Mouse (Mus musculus): ENCODE results near the gene Rxfp4.
A peak's percentile ranks its signal among the peaks of the same experiment; 100 is the strongest.

Rxfp4 gene

GRCm38 (mm10) chr3:88651669-88652618 lies 998 bp downstream of the Rxfp4 start:
- DNase-seq (ENCODE audit: inconsistent age in 2 of 2, low spot score in 1 of 2): no peak

DNA sequence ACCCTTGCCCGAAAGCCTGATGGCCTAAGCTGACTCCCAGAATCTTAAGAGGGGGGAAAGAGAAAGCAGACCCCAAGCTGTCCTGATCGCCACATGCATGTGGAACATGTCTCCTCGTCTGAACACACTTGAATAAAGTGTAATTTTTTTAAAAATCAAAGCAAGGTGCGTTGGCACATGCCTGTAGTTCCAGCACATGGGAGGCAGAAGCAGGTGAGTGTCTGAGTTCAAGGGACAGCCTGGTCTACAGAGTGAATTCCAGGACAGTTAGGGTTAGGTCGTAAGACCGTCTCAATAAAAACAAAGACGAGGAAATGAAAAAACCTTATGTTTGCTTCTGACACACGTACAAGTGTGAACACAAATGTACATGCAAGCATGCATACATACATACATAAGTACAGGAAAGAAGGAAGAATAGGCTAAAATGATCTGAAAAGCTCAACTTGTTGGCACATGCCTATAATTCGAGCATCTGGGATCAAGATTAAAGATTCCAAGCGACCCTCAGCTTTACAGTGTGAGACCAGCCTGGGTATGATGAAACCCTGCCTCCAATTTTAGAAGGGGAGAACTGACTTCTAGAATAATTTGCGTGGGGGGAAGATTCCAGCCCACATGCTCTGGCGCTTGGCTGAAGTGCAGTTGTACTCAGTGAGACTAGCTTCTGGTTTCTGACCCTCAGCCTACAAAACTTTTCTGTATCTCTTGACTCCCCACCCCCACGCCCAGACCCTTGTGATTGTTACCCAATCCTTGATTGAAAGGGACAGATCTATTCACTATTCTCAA lies 2.0 kb downstream of the Rxfp4 start:
- DNase-seq (ENCODE audit: inconsistent age in 2 of 2, low spot score in 1 of 2): no peak

DNA sequence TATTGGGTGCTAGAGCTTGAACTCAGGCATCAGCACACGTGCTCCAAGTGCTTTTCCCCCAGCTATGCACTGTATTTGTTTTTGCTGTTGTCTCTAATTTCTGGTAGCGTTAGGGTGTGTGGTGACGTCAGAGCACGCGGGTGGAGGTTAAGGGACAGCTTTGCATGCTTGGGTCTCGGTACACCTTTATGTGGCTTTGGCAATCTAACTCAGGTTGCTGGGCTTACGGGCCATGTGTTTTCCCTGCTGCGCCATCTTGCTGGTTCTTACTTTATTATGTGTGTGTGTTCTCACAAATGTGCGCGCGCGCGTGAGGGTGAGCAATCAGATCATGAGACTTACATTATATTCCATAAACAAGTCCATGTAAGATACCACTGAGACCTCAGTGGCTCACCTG lies 3.0 kb downstream of the Rxfp4 start:
- DNase-seq (ENCODE audit: inconsistent age in 2 of 2, low spot score in 1 of 2): no peak

GRCm38 (mm10) chr3:88649186-88649585 lies 3.8 kb downstream of the Rxfp4 start:
- DNase-seq (ENCODE audit: inconsistent age in 2 of 2, low spot score in 1 of 2): peak in 1 of 2 experiments; percentile 21

GRCm38 (mm10) chr3:88648452-88649168 lies 4.3 kb downstream of the Rxfp4 start:
- peak in 1 of 2 experiments; percentile 62 for DNase-seq (ENCODE audit: inconsistent age in 2 of 2, low spot score in 1 of 2)

GRCm38 (mm10) chr3:88647779-88648413 lies 5.0 kb downstream of the Rxfp4 start:
- DNase-seq (ENCODE audit: inconsistent age in 2 of 2, low spot score in 1 of 2): peak in 1 of 2 experiments; percentile 23

- no peak for DNase-seq (ENCODE audit: inconsistent age in 2 of 2, low spot score in 1 of 2)
Observed at GRCm38 (mm10) chr3:88647076-88647475, 5.9 kb downstream of the Rxfp4 start.

DNA sequence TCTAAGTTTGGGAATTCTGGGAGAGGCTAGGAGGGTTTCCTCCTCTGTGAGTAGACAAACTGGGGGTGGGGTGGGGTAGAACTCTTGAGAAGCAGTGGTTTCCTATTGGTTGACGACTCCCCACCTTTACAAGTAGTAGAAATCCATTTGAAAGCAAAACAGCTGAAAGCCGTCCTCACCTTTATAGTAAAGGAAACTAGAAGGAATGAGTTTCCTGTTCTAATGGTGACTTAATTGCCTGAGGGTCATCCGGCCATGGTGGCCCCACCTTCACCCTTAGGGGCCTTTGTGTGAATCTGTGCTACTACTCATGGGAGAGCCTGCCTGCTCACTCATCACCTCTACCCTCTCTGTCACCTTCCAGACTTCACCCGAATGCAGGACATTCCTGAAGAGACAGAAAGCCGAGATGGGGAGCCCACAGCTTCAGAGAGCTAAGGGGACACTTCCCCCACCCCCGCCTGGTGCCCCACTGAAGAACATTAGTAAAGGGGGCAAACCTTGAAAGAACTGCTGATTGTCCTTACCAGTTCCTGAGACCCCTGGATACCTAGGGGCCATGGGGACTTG lies 6.4 kb downstream of the Rxfp4 start:
- DNase-seq (ENCODE audit: inconsistent age in 2 of 2, low spot score in 1 of 2): no peak

DNA sequence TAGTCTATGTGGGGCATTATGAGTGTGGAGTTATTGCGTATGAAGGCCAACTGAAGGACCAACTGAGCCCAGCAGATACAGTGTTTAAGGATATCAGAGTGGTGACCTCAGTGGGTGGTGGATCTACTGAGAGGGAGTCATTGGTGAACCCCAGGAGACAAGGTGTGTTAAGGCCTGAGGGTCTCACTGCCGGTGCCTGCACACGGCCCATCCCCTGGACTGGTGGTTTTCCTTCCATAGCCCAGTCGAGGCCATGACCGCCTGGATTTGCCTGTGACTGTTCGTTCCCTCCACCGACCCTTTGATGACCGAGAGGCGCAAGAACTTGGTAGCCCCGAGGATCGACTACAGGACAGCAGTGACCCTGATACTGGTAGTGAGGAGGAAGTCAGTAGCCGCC lies 7.0 kb downstream of the Rxfp4 start:
- no peak for DNase-seq (ENCODE audit: inconsistent age in 2 of 2, low spot score in 1 of 2)

DNA sequence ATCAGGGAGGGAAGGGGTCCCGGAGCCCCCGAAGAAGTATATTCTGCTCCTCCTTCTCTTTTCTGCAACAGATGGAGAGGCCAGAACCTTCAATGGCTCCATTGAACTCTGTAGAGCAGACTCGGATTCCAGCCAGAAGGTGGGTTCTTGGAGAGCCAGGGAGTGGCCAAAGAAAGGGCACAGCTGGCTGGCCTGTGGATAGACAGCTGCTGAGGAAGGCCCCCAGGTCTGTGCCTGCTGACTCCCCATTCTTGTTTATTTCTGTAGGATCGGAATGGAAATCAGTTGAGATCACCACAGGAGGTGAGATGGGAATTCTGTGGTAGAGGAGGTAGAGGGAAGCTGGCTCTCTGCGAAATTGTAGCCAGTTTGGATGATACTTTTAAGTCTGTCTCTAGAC lies 9.9 kb downstream of the Rxfp4 start:
- no peak for DNase-seq (ENCODE audit: inconsistent age in 2 of 2, low spot score in 1 of 2)

DNA sequence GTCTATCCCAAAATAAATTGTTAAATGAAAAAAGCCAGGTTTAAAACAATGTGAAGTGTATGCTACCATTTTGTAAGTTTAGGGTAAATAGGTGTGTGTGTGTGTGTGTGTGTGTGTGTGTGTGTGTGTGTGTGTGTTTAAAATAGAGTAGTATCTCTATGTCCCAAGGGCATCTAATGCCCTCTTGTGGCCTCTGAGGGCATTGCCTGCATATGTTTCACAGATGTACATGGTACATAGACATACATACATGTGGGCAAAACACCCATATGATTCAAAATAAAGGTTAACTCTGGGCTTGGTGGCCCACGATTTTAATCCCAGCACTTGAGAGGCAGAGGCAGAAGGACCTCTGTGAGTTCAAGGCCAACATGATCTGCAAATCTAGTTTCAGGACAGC lies 12.3 kb downstream of the Rxfp4 start:
- peak; percentile 49 to 78 for DNase-seq (ENCODE audit: inconsistent age in 2 of 2, low spot score in 1 of 2)

DNA sequence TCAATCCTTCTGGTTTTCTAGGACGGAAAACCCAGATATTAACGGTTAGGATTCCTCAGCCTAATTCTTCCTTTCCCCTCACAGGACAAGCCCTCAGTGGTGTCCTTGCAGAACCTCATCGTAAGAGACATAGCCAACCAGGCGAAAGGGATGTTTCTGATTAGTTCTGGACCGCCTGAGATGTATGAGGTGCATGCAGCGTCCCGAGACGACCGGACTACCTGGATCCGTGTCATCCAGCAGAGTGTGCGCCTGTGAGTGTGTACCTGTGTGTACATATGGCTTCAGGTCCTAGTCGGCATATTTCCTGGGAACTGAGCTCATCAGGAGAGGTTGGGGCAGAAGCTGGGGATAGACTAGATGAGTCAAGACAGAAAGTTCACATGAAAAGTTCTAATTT lies 13.7 kb downstream of the Rxfp4 start:
- no peak for DNase-seq (ENCODE audit: inconsistent age in 2 of 2, low spot score in 1 of 2)

DNA sequence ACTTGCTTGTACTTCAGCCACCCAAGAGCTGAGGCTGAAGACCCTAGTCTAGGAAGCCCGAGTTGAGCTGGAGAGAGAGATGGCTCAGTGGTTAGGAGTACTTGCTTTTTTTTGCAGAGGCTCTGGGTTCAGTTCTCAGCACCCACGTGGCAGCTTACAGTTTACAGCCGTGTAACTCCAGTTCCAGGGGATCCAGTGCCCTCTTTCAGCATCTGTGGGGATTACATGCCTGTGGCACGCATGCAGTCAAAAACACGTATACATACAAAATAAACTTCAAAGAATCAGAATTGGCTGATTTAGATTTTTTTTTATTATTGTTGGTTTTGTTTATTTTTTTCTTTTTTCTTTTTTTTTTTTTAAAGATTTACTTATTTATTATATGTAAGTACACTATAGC lies 15.8 kb downstream of the Rxfp4 start:
- DNase-seq (ENCODE audit: inconsistent age in 2 of 2, low spot score in 1 of 2): no peak

DNA sequence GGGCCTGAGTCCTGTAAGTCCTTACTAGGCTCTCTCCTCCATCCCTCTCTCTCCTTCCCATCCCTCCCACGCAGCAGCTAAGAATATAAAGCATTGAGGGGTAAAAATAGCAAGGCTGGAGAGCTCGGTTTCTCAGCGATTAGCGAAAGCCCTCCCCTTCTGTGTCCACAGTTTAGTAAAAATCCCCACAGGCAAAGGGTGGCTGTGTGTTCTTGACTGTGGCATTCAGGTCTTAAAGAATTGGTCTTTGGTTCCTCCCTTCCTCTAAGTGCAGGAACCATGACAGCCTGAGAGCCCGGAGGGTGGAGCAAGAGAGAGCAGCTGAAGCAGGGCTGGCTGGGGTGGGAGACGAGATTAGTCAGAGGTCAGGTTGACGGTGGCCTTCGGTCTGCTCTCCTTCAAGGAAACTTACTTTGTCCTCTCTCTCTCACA lies 16.4 kb downstream of the Rxfp4 start:
- DNase-seq (ENCODE audit: inconsistent age in 2 of 2, low spot score in 1 of 2): no peak

- DNase-seq (ENCODE audit: inconsistent age in 2 of 2, low spot score in 1 of 2): no peak
Observed at GRCm38 (mm10) chr3:88635506-88636275, 17.3 kb downstream of the Rxfp4 start.

GRCm38 (mm10) chr3:88633056-88633455 lies 19.9 kb downstream of the Rxfp4 start:
- no peak for DNase-seq (ENCODE audit: inconsistent age in 2 of 2, low spot score in 1 of 2)

GRCm38 (mm10) chr3:88631921-88632587 lies 20.9 kb downstream of the Rxfp4 start:
- peak in 1 of 2 experiments; percentile 31 for DNase-seq (ENCODE audit: inconsistent age in 2 of 2, low spot score in 1 of 2)

GRCm38 (mm10) chr3:88630849-88631341 lies 22.0 kb downstream of the Rxfp4 start:
- DNase-seq (ENCODE audit: inconsistent age in 2 of 2, low spot score in 1 of 2): peak in 1 of 2 experiments; percentile 34

DNA sequence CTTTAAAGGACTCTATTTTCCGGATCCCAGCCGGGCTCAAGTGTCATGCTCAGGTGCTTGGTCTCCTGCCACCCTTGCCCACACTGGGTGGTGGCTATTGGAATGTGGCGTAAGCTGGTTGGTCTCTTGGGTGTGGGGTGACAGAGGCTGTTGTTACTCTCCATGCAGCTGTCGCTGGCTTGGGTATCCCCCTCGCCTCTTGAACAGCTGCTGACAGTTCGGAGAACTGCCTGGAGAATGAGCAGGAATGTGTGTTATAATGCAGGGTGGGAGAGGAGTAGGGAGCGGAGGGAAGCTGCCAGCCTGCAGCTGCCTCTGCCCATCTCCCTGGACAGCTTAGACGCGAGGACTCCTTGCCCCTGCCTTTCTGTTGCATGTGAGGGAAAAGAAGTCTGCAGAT lies 22.9 kb downstream of the Rxfp4 start:
- DNase-seq (ENCODE audit: inconsistent age in 2 of 2, low spot score in 1 of 2): no peak
